Mouse (Mus musculus) myocyte (in vitro differentiated cells): Measurements from ENCODE around the gene Zbtb9. TPM values are rescaled to one million over a fixed set of nuclear protein-coding genes. Genes with fewer than 3 reads are reported as not detected.

Source experiments
- H3K27me3 ChIP-seq: one replicate; pipeline ENCODE4 v1.6.1; 2011; ENCODE audit not compliant: control insufficient read depth, insufficient read depth, insufficient read length
- H3K36me3 ChIP-seq: one replicate; pipeline ENCODE4 v1.6.1; 2011; ENCODE audit not compliant: control insufficient read depth, insufficient read depth
- H3K4me2 ChIP-seq: one replicate; pipeline ENCODE4 v1.6.1; 2011; ENCODE audit warnings: low read depth, control low read depth
- H3K4me3 ChIP-seq: one replicate; pipeline ENCODE4 v1.5.1; 2011; ENCODE audit warnings: mild to moderate bottlenecking, control low read depth, moderate library complexity
- H3K79me2 ChIP-seq: one replicate; pipeline ENCODE4 v1.6.1; 2011; ENCODE audit not compliant: control insufficient read depth, insufficient read depth
- H3ac ChIP-seq: one replicate; pipeline ENCODE4 v1.6.1; 2011; ENCODE audit not compliant: control insufficient read depth, insufficient read length
- CEBPB ChIP-seq: IDR thresholded peaks from 2 replicates; pipeline ENCODE4 v1.6.1; 2011; ENCODE audit warnings: mild to moderate bottlenecking, moderate library complexity; ENCODE audit not compliant: poor library complexity, insufficient read depth, severe bottlenecking
- E2F4 ChIP-seq: IDR thresholded peaks from one replicate; pipeline ENCODE4 v1.6.1; 2011; ENCODE audit warnings: mild to moderate bottlenecking, control low read depth, moderate library complexity; ENCODE audit not compliant: insufficient read depth
- MAX ChIP-seq: IDR thresholded peaks from one replicate; pipeline ENCODE4 v1.6.1; 2011; ENCODE audit warnings: low read depth, mild to moderate bottlenecking, control low read depth
- MYOD1 ChIP-seq, 3 experiments: IDR thresholded peaks; one replicate each; pipeline ENCODE4 v1.6.1; 2011; ENCODE audit warnings: control low read depth in 2 of 3, low read depth in 2 of 3, mild to moderate bottlenecking in 2 of 3, moderate library complexity in 1 of 3; ENCODE audit not compliant: insufficient read length in 2 of 3, control insufficient read depth in 1 of 3
- MYOG ChIP-seq, 3 experiments: IDR thresholded peaks; one replicate each; pipeline ENCODE4 v1.6.1; 2011; ENCODE audit warnings: control low read depth in 2 of 3, low read depth in 2 of 3, mild to moderate bottlenecking in 2 of 3; ENCODE audit not compliant: insufficient read length in 2 of 3, control insufficient read depth in 1 of 3, insufficient read depth in 1 of 3
- POLR2A ChIP-seq: IDR thresholded peaks from one replicate; pipeline ENCODE4 v1.6.1; 2011; ENCODE audit warnings: low read depth, mild to moderate bottlenecking, control low read depth, moderate library complexity; ENCODE audit not compliant: insufficient read length
- POLR2AphosphoS2 ChIP-seq: IDR thresholded peaks from one replicate; pipeline ENCODE4 v1.6.1; 2011; ENCODE audit warnings: low read depth, control low read depth; ENCODE audit not compliant: insufficient read length
- REST ChIP-seq: IDR thresholded peaks from one replicate; pipeline ENCODE4 v1.6.1; 2011; ENCODE audit warnings: mild to moderate bottlenecking, control low read depth, moderate library complexity; ENCODE audit not compliant: insufficient read depth, insufficient read length
- SRF ChIP-seq: IDR thresholded peaks from one replicate; pipeline ENCODE4 v1.6.1; 2011; ENCODE audit warnings: low read depth; ENCODE audit not compliant: control insufficient read depth, insufficient read length
- TCF12 ChIP-seq: IDR thresholded peaks from one replicate; pipeline ENCODE4 v1.6.1; 2011; ENCODE audit warnings: mild to moderate bottlenecking, control low read depth; ENCODE audit not compliant: poor library complexity, insufficient read depth, severe bottlenecking
- TCF3 ChIP-seq: IDR thresholded peaks from one replicate; pipeline ENCODE4 v1.6.1; 2011; ENCODE audit warnings: low read depth, control low read depth; ENCODE audit not compliant: insufficient read length
- USF1 ChIP-seq: IDR thresholded peaks from one replicate; pipeline ENCODE4 v1.6.1; 2011; ENCODE audit warnings: low read depth, mild to moderate bottlenecking, control low read depth, moderate library complexity
- polyA plus RNA-seq: library from polyadenylated mRNA; unstranded; fragments of >200 nt; fragmentation: generic; extraction: Trizol; gene quantifications from one replicate; pipeline ENCODE4 v1.2.1, GENCODE M21; 2012; ENCODE audit warnings: missing spikeins

The Zbtb9 gene
- polyA plus RNA-seq, 1 experiment, result 8.8 TPM

DNA sequence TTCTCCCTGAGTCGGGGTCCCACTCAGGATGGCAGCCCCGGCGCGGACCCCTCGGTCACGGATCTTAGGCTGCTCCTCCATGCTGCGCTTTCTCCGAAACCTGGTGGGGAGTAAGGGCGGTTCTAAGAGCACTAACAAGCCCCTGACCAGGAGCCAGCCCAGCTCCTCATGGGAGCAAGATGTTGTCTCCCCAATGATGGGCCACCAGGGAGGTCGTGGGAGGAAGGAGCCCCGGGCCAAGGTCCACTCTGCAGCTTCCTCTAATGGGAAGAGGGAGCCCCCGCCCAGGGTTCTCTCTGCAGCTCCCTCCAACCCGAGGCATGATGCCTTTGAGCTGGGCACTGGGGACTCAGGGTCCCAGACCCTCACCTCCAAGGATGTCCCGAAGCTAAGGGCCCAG is 56.5 kb downstream of the Zbtb9 start:
- Histone ChIP-seq H3K4me3 (no peak overlapping the region), H3ac (no peak overlapping the region), H3K36me3 (peaks cover 4% of the 10 kb centered on the region), H3K79me2 (peaks cover 19% of the 10 kb centered on the region), H3K4me2 (no peak overlapping the region), H3K27me3 (no peaks in the 10 kb centered on the region)
- no peak for TF ChIP-seq POLR2AphosphoS2
- TF ChIP-seq TCF12, result no peak
- TF ChIP-seq MAX, result no peak

DNA sequence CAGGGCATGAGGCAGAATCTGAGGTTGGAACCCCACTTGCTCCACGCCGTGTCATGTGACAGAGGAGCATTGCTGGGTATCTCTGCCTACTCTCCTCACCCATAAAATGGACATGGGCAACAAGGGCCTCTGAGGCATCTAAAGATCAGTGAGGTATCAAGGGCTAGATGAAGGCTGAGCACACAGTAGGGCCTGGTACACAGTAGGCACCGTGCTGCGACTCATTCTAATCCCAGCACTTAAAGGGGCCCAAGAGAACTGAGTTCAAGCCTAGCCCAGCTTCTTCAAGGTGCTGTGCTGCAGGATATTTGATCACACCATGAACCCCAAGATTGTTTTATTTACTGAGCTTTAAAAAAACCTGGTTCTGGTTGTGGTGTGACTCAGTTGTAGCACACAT is 57.9 kb downstream of the Zbtb9 start:
- no peaks in the 10 kb centered on the region for H3K36me3 ChIP-seq
- no peak overlapping the region for H3K4me2 ChIP-seq
- H3ac ChIP-seq, result no peak overlapping the region
- peaks cover 19% of the 10 kb centered on the region for H3K79me2 ChIP-seq
- no peaks in the 10 kb centered on the region for H3K27me3 ChIP-seq
- H3K4me3 ChIP-seq, result no peak overlapping the region
- TF ChIP-seq TCF12 (no peak), MYOD1 (IDR thresholded peaks at IDR 0.05; ENCODE audit: control insufficient read depth in 1 of 3, insufficient read length in 2 of 3, low read depth in 2 of 3) (no peak), SRF (no peak), USF1 (no peak), POLR2A (no peak), MAX (no peak), MYOG (IDR thresholded peaks at IDR 0.05; ENCODE audit: control insufficient read depth in 1 of 3, insufficient read depth in 1 of 3, insufficient read length in 2 of 3, low read depth in 2 of 3) (no peak), CEBPB (no peak), TCF3 (no peak), POLR2AphosphoS2 (no peak), REST (no peak), E2F4 (no peak)

DNA sequence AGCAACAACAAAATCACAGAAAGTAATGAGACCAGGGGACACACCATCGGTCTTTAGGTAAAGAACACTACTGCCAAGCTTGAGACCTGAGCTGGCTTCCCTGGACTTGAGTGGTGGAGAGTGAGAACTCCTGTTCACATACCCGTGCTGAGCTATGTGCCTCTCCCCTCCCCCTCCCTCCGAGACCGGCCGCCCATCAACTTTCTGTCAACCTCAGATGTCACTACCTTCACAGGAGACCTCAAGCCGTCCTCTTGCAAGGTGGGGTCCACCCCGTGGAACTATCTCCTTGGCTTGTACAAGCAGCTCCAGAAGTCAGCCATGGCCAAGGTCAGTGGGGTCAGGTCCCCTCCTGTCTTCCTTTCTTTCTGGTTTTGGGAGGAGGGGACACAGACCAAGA is 59.4 kb downstream of the Zbtb9 start:
- H3K36me3 ChIP-seq, result no peaks in the 10 kb centered on the region
- peaks cover 10% of the 10 kb centered on the region for H3K79me2 ChIP-seq
- H3K4me2 ChIP-seq, result peak overlapping the region; percentile 45
- TF ChIP-seq MAX (no peak), POLR2AphosphoS2 (no peak), POLR2A (no peak), MYOG (IDR thresholded peaks at IDR 0.05; ENCODE audit: control insufficient read depth in 1 of 3, insufficient read depth in 1 of 3, insufficient read length in 2 of 3, low read depth in 2 of 3) (no peak)
- no peak overlapping the region for H3K4me3 ChIP-seq
- H3K27me3 ChIP-seq, result no peaks in the 10 kb centered on the region
- H3ac ChIP-seq, result no peak overlapping the region

DNA sequence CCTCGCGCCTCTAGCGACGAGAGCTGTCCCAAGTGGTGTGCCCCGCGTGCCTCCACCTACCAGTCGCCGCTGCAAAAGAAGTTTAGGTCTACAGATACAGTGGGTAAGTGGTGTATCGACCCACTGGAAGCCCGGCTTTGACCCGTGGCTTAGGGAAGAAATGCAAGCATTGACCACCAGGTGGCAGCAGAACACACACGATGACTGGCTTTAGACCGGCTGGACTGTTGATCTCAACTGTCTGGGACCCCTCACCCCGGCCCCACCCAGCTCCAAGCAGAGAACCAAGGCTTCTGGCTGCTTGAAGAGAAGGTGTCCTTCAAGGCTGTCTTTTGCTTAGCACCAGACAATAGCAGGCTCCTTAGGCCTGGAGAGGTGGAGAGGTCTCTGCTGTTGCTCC is 59.9 kb downstream of the Zbtb9 start:
- Histone ChIP-seq H3K4me3 (no peak overlapping the region), H3K4me2 (peak overlapping the region; percentile 45), H3K79me2 (peaks cover 4% of the 10 kb centered on the region), H3K27me3 (no peaks in the 10 kb centered on the region), H3ac (no peak overlapping the region), H3K36me3 (no peaks in the 10 kb centered on the region)
- TF ChIP-seq TCF3 (no peak), MYOD1 (IDR thresholded peaks at IDR 0.05; ENCODE audit: control insufficient read depth in 1 of 3, insufficient read length in 2 of 3, low read depth in 2 of 3) (no peak), TCF12 (no peak), REST (no peak), E2F4 (no peak), SRF (no peak)

DNA sequence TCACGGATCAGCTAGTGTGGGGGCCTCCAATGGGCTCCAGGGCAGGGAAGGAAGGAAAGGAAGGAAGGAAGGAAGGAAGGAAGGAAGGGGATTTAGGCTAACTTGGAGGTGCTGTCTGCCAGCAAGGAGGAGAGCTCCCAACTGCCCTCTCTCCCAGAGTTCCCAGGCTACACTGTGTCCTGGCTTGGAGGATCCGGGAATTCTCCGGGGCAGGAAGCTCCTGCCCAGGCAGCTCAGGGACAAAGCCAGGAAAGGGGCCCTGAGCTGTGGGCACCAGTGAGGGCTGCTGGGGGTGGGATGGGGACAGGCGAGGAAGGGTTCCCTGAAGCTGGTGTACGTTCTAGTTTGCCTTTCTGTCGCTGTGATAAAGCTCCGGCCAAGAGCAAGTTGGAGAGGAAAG is 63.5 kb downstream of the Zbtb9 start:
- TF ChIP-seq POLR2A (no peak), SRF (no peak), MYOG (IDR thresholded peaks at IDR 0.05; ENCODE audit: control insufficient read depth in 1 of 3, insufficient read depth in 1 of 3, insufficient read length in 2 of 3, low read depth in 2 of 3) (no peak), MAX (no peak), POLR2AphosphoS2 (no peak), USF1 (no peak)
- Histone ChIP-seq H3K36me3 (no peaks in the 10 kb centered on the region), H3K27me3 (no peaks in the 10 kb centered on the region), H3K79me2 (no peaks in the 10 kb centered on the region), H3K4me2 (no peak overlapping the region), H3ac (no peak overlapping the region), H3K4me3 (no peak overlapping the region)
